Mouse (Mus musculus) cerebellum, postnatal 25 days (tissue): ENCODE measurements around the gene Bcat1.
"Not testable (repeated sequence)": the region's sequence is repeated elsewhere in the genome, so short reads cannot be mapped to it uniquely, and the experiment has no call there.

ENCODE experiments used
- DNase-seq, 2 experiments: peaks; one replicate each; pipeline ENCODE4 v3.0.0; 2021; ENCODE audit warnings: mixed read lengths in 2 of 2

The Bcat1 gene

GRCm38 (mm10) chr6:145075548-145076224 lies at the start of gene Bcat1:
Bcat1 (minus strand) TSS chr6:145076184.
- DNase-seq: peak; percentile 41 to 49

DNA sequence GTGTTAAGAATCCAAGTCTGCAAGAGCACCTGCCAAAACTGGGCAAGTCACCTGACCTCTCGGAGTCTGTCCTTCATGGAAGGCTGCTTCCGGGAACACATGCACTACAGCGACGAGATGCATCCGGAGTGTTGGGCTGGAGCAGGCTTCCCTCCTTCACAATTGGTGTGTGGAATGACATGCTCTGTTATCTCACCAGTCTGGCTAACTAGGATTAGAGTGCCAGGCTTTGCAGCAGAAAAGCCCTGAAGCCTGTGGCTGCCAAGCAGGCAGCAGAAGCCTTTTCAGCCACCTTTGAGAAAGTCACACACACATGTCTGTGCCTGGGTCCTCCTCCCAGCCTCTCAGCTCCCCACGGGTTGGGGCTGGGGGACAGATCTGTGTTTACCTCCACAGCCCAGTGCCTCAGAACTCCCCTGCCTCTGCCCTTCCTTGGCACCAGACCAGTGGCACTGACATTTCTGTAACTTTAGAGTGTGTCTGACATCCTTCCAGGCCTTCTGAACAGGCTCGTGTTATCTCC lies 49.7 kb upstream of the Bcat1 start:
- DNase-seq: peak; percentile 15 to 16

GRCm38 (mm10) chr6:145124621-145125020 lies 48.6 kb upstream of the Bcat1 start:
- DNase-seq: no peak

DNA sequence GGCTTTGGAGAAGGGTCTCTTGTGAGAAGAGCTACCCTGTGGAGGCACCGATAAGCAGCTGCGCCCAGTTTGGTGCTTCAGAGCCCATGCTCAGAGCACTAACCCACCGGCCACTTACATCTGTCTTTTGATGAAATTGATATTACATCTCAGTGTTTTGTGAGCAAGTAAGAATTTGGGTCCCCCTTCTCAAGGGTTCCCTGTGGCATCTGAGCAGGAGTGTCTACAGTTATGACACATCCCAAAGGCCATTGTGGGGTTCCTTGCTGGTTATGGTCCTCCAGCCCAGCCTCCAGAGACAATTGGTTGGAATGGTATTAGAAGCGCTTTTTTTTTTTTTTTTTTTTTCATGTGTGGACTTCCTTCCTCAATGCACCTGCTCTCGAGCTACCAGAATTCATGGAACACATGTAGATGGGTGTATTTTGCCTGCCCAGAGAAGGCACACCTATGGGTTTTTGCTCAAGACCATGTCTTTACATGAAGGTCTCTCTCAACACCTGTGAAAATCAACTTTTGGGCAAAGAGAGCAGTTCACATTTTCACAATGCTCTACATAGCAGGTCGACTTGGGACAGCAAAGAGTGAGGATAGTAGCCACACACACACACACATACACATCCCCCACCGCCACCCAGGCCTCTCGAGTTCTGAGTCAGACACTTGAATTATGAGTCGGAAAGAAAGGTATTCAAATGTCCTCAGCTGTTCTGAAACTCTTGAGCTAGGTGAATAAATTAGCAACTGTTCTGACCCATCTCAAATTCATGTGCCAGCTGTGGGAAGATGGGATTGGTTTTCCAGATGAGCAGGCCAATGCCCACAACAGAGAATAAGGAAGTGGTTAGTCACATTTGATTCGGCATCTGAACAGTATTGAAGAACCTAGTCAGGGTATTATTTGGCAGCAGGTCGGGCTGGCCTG lies 47.4 kb upstream of the Bcat1 start:
- DNase-seq: no peak

DNA sequence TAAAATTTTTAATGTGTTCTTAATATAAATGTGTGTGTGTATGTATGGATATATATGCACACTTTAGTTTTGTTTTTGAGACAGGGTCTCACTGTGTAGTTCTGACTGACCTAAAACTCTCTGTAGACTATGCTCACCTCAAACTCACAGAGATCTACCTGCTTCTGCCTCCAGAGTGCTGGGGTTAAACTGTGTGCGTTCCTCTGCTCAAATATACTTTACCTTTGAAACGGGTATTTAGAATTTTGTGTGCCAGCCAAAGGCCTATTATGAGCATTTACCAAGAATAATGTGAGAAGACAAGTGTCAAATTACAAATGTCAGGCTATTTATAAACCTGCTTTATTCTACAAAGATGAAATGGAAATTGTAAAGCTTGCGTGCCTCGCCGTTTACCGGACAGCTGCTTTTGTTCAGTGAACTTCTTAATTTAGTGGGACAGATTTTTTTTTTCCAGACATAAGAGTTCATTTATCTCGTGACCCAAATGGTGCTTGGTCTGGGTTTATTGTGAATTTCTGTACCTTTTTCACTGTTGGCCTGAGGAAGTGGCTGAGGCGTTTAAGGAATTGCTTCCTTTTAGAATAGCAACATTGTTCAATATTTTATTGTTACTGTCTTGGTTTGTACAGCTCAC lies 46.6 kb upstream of the Bcat1 start:
- no peak for DNase-seq

DNA sequence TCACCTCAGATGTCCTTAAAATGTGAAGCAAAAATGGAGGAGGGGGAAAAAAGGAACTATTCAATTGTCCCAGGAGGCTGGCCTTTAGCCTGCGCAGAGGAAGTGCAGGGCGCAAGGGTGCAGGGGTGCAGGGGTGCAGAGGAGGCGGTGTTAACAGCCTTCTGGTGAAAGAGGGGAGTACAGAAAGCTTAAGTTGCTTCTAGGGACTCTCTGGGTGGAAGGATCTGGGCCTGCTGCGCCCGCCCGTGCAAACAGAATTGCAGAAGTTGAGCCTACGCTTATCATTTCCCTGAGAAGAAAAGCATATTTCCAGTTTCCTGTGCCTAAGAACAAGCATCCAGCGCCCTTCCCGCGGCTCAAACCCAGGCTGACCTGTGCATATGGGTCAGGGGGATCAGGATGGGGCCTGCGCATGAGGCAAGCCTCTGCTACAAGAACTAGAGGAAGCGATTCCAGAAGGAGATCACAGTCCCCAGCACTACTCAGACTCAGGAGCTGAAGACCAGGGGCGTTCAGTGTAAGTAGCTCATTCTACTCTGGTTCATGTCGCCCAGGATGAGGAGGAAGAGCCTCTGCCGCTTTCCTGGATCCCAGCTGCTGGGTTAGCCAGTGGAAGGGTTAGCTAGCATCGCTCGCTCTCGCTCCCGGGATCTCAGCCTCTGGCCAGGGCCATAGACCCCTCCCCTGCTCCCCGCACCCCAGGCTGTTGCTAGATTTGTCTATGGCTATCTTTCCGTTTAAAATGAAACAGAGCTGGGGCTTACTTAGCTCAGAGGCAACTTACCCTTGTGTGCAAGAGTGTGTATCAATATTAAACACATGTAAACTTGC lies 45.8 kb upstream of the Bcat1 start:
- no peak for DNase-seq

DNA sequence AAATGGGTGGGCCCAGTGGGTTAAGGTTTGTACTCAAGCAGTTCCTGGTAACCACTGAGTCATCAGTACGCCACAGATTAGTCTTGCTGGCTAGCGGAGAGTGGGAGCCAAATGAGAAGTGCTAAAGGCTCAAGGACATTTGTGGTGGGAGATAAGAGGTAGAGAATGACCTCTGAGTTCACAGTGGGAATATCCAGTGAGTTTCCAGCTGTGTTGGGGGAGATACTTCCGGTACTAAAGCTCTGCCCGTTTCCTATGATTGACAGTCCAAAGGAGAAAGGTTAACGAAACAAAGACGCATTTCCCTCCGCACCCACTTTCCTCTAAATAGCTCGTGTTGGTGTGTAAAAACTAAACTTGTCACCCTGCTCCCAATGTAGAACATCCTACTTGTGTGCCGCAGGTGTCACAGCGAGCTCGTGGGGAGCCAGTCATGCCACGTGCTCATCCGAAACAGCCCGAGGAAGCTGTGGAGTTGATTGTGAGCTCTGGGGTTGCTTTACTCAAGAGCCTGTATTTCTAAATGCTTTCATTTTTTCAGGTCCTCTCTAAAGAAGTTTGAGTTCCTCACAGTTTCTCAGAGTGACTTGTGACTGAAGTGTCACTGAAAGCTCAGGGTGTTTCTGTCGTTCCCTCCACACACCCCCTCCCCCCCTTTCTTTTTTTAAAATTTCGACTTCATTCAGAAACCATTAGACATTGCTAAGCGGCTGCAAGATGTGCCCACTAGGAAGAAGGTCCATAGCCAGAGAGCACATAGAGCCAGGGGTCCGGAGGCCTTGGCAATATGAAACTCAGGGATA lies 45.0 kb upstream of the Bcat1 start:
- DNase-seq: no peak

DNA sequence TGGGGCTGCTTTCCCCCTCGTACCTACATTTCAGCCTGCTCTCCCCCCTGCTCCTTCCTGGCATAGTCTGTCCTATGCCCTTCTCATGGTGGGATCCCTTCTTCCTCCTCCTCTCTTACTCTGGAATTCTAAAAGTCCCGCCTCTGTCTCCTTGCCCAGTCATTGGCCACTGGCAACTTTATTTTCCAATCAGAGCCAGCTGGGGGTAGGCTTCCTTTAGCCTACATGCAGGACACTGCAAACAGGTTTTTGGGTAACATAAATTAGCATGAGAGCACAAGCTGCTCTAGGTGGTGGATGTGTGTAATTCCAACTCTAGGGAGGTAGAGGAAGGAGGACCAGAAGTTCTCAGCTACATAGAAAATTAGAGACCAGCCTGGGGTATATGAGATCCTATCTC lies 44.1 kb upstream of the Bcat1 start:
- no peak for DNase-seq

DNA sequence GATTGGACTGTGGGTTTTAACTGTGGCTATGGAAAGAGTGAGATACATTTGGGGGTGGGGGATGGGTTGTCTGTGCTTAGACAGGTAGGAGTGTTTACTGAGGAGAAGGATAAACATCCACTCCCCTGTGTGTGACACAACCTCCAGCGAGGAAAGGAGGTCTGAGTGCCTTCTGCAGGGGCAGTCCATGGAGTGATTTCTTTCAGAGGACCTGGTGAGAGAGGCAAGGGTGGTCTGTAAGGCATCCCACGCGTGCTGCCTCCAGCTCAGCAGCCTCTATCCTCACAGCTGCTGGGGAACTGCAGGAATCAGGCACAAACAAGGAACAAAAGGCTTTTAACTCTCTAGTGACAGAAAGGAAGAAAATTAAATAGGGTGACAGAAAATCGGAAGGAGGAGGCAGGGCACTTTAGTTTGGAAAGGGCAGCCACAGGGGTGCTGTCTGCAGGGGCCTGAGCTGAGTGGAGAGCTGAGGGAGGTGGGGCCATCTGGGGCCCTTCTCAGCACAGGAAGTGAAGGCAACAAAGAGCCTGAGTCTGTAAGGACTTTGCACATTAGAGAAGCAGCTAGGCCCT lies 40.2 kb upstream of the Bcat1 start:
- DNase-seq: no peak

- DNase-seq: no peak
Observed at GRCm38 (mm10) chr6:145115476-145116097, 39.6 kb upstream of the Bcat1 start, which contains the start of gene Lrmp. Lrmp (plus strand) TSS chr6:145115653.

DNA sequence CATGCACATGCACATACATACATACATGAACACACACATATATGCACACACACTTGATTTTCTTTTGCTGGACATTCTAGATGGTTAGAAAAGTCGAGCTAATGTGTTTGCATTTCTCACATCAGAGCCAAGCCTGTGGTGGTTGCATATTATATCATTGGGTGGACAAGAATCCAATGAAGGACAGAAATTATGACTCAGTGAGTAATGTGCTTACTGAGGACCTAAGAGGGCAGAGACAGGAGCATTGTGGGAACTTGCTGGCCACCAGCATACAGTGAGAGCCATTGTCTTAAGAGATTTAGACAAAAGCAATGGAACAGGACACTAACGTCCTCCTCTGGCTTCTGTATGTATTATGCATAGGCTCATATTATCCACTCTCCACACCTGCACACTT lies 38.6 kb upstream of the Bcat1 start:
- DNase-seq: no peak

GRCm38 (mm10) chr6:145112865-145113264 lies 36.9 kb upstream of the Bcat1 start:
- DNase-seq: no peak

- DNase-seq: no peak
Observed at GRCm38 (mm10) chr6:145110786-145111185, 34.8 kb upstream of the Bcat1 start.

DNA sequence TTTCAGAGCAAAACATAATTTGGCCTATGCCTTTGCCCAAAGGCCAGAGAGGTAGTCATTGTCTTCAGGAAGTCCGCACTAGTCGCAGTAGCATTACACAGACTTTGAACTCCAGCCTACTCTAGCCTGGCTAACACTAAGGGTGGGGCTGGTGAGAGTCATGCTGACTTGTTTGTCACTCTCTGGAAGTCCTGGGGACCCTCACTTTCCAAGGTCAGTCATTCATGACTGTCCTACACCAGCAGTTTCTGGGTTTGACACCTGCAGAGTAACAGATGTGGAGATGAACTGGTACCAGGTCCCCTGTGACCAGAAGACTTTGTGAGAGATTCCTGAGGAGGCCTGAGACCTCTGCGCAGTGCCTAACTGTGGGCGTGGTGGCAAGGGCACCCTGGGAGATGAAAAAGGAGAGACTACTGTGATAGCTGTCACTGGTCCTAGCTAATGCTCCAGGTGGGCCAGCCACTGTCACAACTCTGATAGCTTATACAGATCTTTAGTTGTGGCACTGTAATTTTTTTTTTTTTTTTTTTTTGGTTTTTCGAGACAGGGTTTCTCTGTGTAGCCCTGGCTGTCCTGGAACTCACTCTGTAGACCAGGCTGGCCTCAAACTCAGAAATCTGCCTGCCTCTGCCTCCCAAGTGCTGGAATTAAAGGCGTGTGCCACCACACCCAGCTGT lies 30.3 kb upstream of the Bcat1 start:
- no peak for DNase-seq

DNA sequence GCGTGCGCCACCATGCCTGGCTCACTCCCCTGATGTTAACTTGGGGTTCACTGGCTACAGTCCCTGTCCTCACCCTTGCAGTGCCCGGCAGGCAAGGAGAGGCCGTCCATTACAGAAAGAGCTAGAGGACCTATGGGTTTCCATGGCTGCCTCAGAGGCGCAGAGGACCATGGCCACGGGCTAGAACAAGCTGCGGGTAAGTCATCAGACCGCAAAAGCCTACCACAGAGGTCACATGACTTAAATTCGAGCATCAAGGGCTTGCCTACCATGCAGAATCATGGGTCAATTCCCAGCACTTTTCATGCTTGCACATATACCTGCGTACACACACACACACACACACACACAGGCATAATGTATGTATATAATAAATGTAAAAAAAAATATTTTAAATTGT lies 29.5 kb upstream of the Bcat1 start:
- DNase-seq: no peak

GRCm38 (mm10) chr6:145104241-145104939 lies 28.4 kb upstream of the Bcat1 start:
- no peak for DNase-seq

DNA sequence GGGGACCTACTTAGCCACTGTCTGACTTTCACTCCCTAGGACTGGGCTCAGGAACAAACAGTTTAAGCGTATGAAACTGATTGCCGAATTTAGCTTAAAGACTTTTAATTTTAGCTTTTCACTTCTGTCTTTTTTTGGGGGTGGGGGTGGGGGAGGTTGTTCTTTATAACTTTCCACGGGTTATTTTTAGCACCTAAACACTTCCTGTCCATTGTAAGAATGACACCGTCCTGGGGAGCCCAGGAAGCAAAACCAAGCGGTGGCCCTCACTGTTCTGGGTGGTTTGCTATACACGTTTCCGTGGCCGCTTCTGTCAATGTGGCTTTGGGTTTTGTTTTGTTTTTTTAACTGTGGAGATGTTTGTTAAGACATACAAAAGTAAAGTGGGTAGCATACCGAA lies 24.9 kb upstream of the Bcat1 start:
- DNase-seq: no peak

DNA sequence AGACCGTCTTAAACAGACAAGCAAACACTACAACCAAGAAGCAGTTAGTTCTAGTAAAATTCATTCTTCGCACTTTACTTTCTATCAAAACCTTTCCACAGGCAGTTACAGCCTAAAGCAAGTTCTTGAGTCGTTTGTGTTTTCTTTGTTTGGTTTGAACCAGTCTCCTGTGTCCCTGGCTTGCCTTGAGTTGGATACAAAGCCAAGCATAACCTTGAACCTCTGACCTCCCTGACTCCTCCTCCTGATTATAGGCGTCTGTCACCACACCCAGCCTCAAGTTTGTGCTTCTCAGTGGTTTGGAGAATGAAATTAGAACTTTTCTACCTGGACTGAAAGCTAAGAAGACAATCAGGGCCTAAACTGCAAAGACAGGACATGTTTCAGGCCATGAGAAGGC lies 18.4 kb upstream of the Bcat1 start:
- DNase-seq: no peak

DNA sequence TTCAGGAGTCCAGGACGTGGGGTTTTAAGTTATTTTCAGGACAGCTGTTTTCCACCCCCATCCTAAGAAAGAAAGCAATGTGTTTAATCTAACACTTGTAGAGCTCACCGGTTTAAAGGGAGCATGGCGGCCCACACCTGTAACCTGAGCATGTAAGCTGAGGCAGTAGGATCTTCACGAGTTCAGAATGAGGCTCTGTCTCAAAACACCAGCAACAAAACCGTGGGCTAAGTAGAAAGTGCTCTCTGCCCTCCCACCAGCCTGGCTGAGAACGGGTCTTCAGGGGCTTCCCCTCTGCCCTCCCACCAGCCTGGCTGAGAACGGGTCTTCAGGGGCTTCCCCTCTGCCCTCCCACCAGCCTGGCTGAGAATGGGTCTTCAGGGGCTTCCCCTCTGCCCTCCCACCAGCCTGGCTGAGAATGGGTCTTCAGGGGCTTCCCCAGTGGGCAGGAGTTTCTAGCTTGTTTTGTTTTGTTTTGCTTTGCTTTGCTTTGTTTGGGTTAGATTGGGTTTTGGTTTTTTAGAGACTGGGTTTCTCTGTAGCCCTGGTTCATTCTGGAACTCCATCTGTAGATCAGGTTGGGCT lies 17.1 kb upstream of the Bcat1 start:
- not testable (repeated sequence) for DNase-seq
